In genomic region chr15:8634807-8635206, GRCm38 (mm10) we compare ENCODE assay signal across 25 mouse cellular contexts.
DNase-seq lines count a peak whose midpoint lies in the region; ATAC-seq and TF ChIP-seq lines count a peak whose summit lies in the region.
"Had no signal": no experiment of that assay in that cellular context is flagged by ENCODE, and none has a peak within 500 bp of the region (broad histone marks: within the 10 kb centered on the region; RNA-seq: fewer than 3 reads in every experiment).

No protein-coding gene starts in this region.

- intact Hi-C loops in left cerebral cortex, adult 2 months (cut with DNase I) = loop anchor here (5.0 kb wide), 2 partner anchors 62 to 72 kb away; no protein-coding TSS in a partner anchor

- peaks cover 0 to 6% of the 10 kb centered on the region in 2 experiments; a peak in 2 of 4 replicates for H3K36me3 ChIP-seq in MEL (ENCODE audit: control insufficient read depth in 1 of 2, insufficient read depth in 2 of 2, low read length in 2 of 2)
- H3K36me3 ChIP-seq: G1E had no signal

- peak; percentile 73 for DNase-seq in MEL (ENCODE audit: low read depth, low spot score)
- no peak for DNase-seq in cerebellum, adult 2 months
- no peak for DNase-seq in left cerebral cortex, adult 2 months (ENCODE audit: extremely low spot score in 1 of 2, low spot score in 2 of 2)
- no peak for DNase-seq in spleen, adult 18-20 months
- DNase-seq: adrenal gland, adult 8-10 months; adrenal gland, postnatal 14 days; adrenal gland, postnatal 36 days; B cell, adult 2 months; cerebellum, adult 11-12 months; cerebellum, adult 8-10 months; cerebellum, postnatal 10 days; cerebellum, postnatal 25 days; embryo, embryonic 11 days had no signal

- H3K9ac ChIP-seq in MEL (ENCODE audit: control insufficient read depth, low read depth, low read length, poor library complexity, severe bottlenecking) = no peak overlapping the region
- H3K9ac ChIP-seq: embryonic facial prominence, embryonic 13.5 days; embryonic facial prominence, embryonic 15.5 days; forebrain, embryonic 12.5 days had no signal

- 0 out of 4 replicates have a peak, but pooled peaks of 1 of the 2 experiments have one; percentile 16 for TF ChIP-seq EP300 in MEL (IDR thresholded peaks at IDR 0.05; ENCODE audit: low read depth in 1 of 2, low read length in 2 of 2)

- no peaks in the 10 kb centered on the region; a peak in 1 of 4 replicates for H3K27me3 ChIP-seq in MEL (ENCODE audit: control insufficient read depth in 1 of 2, insufficient read depth in 2 of 2, low read length in 2 of 2)
- H3K27me3 ChIP-seq in cerebellum, adult 2 months (ENCODE audit: control insufficient read depth, insufficient read depth, low read length) = no peaks in the 10 kb centered on the region
- H3K27me3 ChIP-seq: CH12.LX; embryonic facial prominence, embryonic 13.5 days; embryonic facial prominence, embryonic 15.5 days; Patski had no signal

- no peaks in the 10 kb centered on the region; a peak in 1 of 4 replicates for H3K4me1 ChIP-seq in MEL (ENCODE audit: control insufficient read depth in 1 of 2, insufficient read depth in 2 of 2, low read length in 2 of 2)
- no peaks in the 10 kb centered on the region for H3K4me1 ChIP-seq in cerebellum, adult 2 months (ENCODE audit: control insufficient read depth, insufficient read depth, low read length)

- no peaks in the 10 kb centered on the region for H3K79me2 ChIP-seq in MEL (ENCODE audit: control insufficient read depth, insufficient read depth, low read length, poor library complexity)

- 90% methylated on average over 4 of the region's 4 CpGs for WGBS in cerebellum, adult 2 months

- no peak for TF ChIP-seq RAD21 in MEL (IDR thresholded peaks at IDR 0.05; ENCODE audit: low read depth, low read length)

- TF ChIP-seq CTCF in MEL (IDR thresholded peaks at IDR 0.05 in 2 of 3, conservative IDR thresholded peaks at IDR 0.05 in 1 of 3; ENCODE audit: control insufficient read depth in 1 of 3, insufficient read depth in 1 of 3, low read depth in 2 of 3, low read length in 3 of 3, poor library complexity in 1 of 3, severe bottlenecking in 1 of 3) = no peak
- TF ChIP-seq CTCF in cerebellum, adult 2 months (IDR thresholded peaks at IDR 0.05; ENCODE audit: borderline replicate concordance, insufficient read depth, low read depth, low read length) = no peak
- TF ChIP-seq CTCF in left cerebral cortex, adult 2 months (IDR thresholded peaks at IDR 0.05) = no peak

- no peak overlapping the region for H3K4me3 ChIP-seq in MEL (ENCODE audit: control insufficient read depth in 1 of 2, insufficient read depth in 1 of 2, low read depth in 2 of 2, low read length in 2 of 2)
- H3K4me3 ChIP-seq in cerebellum, adult 2 months (replicated peaks; ENCODE audit: insufficient read depth, low read depth, low read length) = no peak overlapping the region
- no peak overlapping the region for H3K4me3 ChIP-seq in left cerebral cortex, adult 2 months
- H3K4me3 ChIP-seq: embryonic facial prominence, embryonic 13.5 days; embryonic facial prominence, embryonic 15.5 days; erythroblast, embryonic 14.5 days; forebrain, embryonic 10.5 days; forebrain, embryonic 12.5 days had no signal

- ATAC-seq in common myeloid progenitor, adult 5-6 weeks (replicated peaks; ENCODE audit: low read depth, poor library complexity, severe bottlenecking) = peak; percentile 82
- 0 out of 2 replicates have a peak, but pooled peaks have one; percentile 44 for ATAC-seq in megakaryocyte progenitor cell, adult 5-6 weeks (replicated peaks; ENCODE audit: poor library complexity)
- ATAC-seq: activated CD4-positive, CD25-positive, alpha-beta regulatory T cell, adult 4 months; CD4-positive, CD25-positive, alpha-beta regulatory T cell, adult 4 months; Patski had no signal

- no peaks in the 10 kb centered on the region for H3K9me3 ChIP-seq in MEL (replicated peaks; ENCODE audit: insufficient read depth, low read length)
- H3K9me3 ChIP-seq: embryonic facial prominence, embryonic 13.5 days; embryonic facial prominence, embryonic 15.5 days; forebrain, embryonic 10.5 days; forebrain, embryonic 12.5 days; G1E had no signal

- H3K27ac ChIP-seq in MEL (ENCODE audit: control insufficient read depth, low read depth, low read length) = no peak overlapping the region
- H3K27ac ChIP-seq in cerebellum, adult 2 months (ENCODE audit: insufficient read depth, low read length) = no peak overlapping the region
- no peak overlapping the region for H3K27ac ChIP-seq in left cerebral cortex, adult 2 months
- H3K27ac ChIP-seq: embryonic facial prominence, embryonic 13.5 days; embryonic facial prominence, embryonic 15.5 days; forebrain, embryonic 10.5 days; forebrain, embryonic 12.5 days had no signal

- no peak for TF ChIP-seq POLR2A in MEL (IDR thresholded peaks at IDR 0.05; ENCODE audit: control insufficient read depth in 1 of 2, insufficient read depth in 1 of 2, low read depth in 1 of 2, low read length in 2 of 2, poor library complexity in 1 of 2)
- TF ChIP-seq POLR2A in cerebellum, adult 2 months (IDR thresholded peaks at IDR 0.05; ENCODE audit: borderline replicate concordance, insufficient read depth, low read length) = no peak

TF ChIP-seq in MEL, 35 proteins besides CTCF, POLR2A, EP300 and RAD21:
- TF ChIP-seq ZNF384 (IDR thresholded peaks at IDR 0.05; ENCODE audit: low read depth, low read length) (0 out of 2 replicates have a peak, but pooled peaks have one; percentile 38), GATA1 (IDR thresholded peaks at IDR 0.05; ENCODE audit: low read depth, low read length) (peak; percentile 60), MYB (IDR thresholded peaks at IDR 0.05; ENCODE audit: low read depth, low read length) (no peak), JUND (IDR thresholded peaks at IDR 0.05; ENCODE audit: low read depth, low read length) (0 out of 2 replicates have a peak, but pooled peaks have one; percentile 8), ETS1 (IDR thresholded peaks at IDR 0.05; ENCODE audit: low read depth, low read length) (peak; percentile 23; the same call in 1 of the 2 replicates), RCOR1 (IDR thresholded peaks at IDR 0.05; ENCODE audit: low read depth, low read length) (no peak)
